Mouse (Mus musculus) heart, embryonic 15.5 days (tissue): Measurements from ENCODE around the gene Cntn3. TPM values are rescaled to one million over a fixed set of nuclear protein-coding genes. Genes with fewer than 3 reads are reported as not detected.

Experiments used
- ATAC-seq: fragments of 200-750 bp; cut with Nextera tagmentation; replicated peaks from 2 replicates; pipeline ENCODE4 v1.8.0; 2017; ENCODE audit warnings: low read depth, moderate TSS enrichment; ENCODE audit not compliant: insufficient number of reproducible peaks, insufficient read depth, low FRiP score
- H3K27ac ChIP-seq: fragments of 300-500 bp; sonication (generic); 2 replicates; pipeline ENCODE4 v1.5.1; 2015; ENCODE audit warnings: mild to moderate bottlenecking, inconsistent platforms
- H3K27me3 ChIP-seq: fragments of 300-500 bp; sonication (generic); 2 replicates; pipeline ENCODE4 v1.6.1; 2015; ENCODE audit warnings: inconsistent platforms
- H3K36me3 ChIP-seq: fragments of 300-500 bp; sonication (generic); 2 replicates; pipeline ENCODE4 v1.6.1; 2015; ENCODE audit warnings: mild to moderate bottlenecking, inconsistent platforms
- H3K4me1 ChIP-seq: fragments of 300-500 bp; sonication (generic); replicated peaks from 2 replicates; pipeline ENCODE4 v1.6.1; 2015; ENCODE audit warnings: inconsistent platforms
- H3K4me2 ChIP-seq: fragments of 300-500 bp; sonication (generic); 2 replicates; pipeline ENCODE4 v1.6.1; 2015; ENCODE audit warnings: inconsistent platforms, mild to moderate bottlenecking, moderate library complexity
- H3K4me3 ChIP-seq: fragments of 300-500 bp; sonication (generic); 2 replicates; pipeline ENCODE4 v1.5.1; 2015; ENCODE audit warnings: mild to moderate bottlenecking, inconsistent platforms
- H3K9ac ChIP-seq: fragments of 300-500 bp; sonication (generic); 2 replicates; pipeline ENCODE4 v1.6.1; 2015; ENCODE audit warnings: mild to moderate bottlenecking, inconsistent platforms
- H3K9me3 ChIP-seq: fragments of 300-500 bp; sonication (generic); replicated peaks from 2 replicates; pipeline ENCODE4 v1.6.1; 2016; ENCODE audit warnings: inconsistent platforms
- WGBS: fragments of 180-500 bp; shearing (Covaris S2); methylation state at CpG from one replicate; pipeline ENCODE4 v1.1.7; 2015; ENCODE audit warnings: mixed read lengths; 5-methylcytosine and 5-hydroxymethylcytosine counted together
- polyA plus RNA-seq: library from polyadenylated mRNA; unstranded; fragments of >200 nt; fragmentation: Nextera tagmentation; extraction: Ambion mirVana; gene quantifications from 2 replicates; pipeline ENCODE4 v1.2.1, GENCODE M21; 2015

Cntn3 gene
- polyA plus RNA-seq, 1 experiment from 2014 or later = 0.37 TPM

- H3K27ac ChIP-seq = no peak overlapping the region
- ATAC-seq = no peak
- no peaks in the 10 kb centered on the region for H3K36me3 ChIP-seq
- H3K4me3 ChIP-seq = no peak overlapping the region
- H3K4me2 ChIP-seq = no peak overlapping the region
- no peaks in the 10 kb centered on the region for H3K9me3 ChIP-seq
- H3K27me3 ChIP-seq = no peaks in the 10 kb centered on the region
- H3K4me1 ChIP-seq = no peaks in the 10 kb centered on the region
- whole genome bisulfite sequencing = 65% methylated on average over 1 of the region's 1 CpGs
- H3K9ac ChIP-seq = no peak overlapping the region
These were observed 341.9 kb downstream of the Cntn3 start for GRCm38 (mm10) chr6:102231015-102231414.

- Histone ChIP-seq H3K4me2 (no peak overlapping the region), H3K27me3 (no peaks in the 10 kb centered on the region), H3K4me1 (no peaks in the 10 kb centered on the region), H3K36me3 (no peaks in the 10 kb centered on the region), H3K4me3 (no peak overlapping the region), H3K9me3 (no peaks in the 10 kb centered on the region), H3K9ac (no peak overlapping the region), H3K27ac (no peak overlapping the region)
- 70% methylated on average over 1 of the region's 1 CpGs for WGBS
- no peak for ATAC-seq
These were observed 386.6 kb downstream of the Cntn3 start for GRCm38 (mm10) chr6:102186316-102186715.

- Histone ChIP-seq H3K4me3 (no peak overlapping the region), H3K9me3 (0 out of 2 replicates have a peak, but pooled peaks cover 3% of the 10 kb centered on the region), H3K4me1 (no peaks in the 10 kb centered on the region), H3K36me3 (no peaks in the 10 kb centered on the region), H3K9ac (no peak overlapping the region), H3K4me2 (no peak overlapping the region), H3K27ac (no peak overlapping the region), H3K27me3 (no peaks in the 10 kb centered on the region)
- 43% methylated on average over 6 of the region's 6 CpGs for WGBS
- no peak for ATAC-seq
These were observed 402.0 kb downstream of the Cntn3 start for GRCm38 (mm10) chr6:102170913-102171312.

DNA sequence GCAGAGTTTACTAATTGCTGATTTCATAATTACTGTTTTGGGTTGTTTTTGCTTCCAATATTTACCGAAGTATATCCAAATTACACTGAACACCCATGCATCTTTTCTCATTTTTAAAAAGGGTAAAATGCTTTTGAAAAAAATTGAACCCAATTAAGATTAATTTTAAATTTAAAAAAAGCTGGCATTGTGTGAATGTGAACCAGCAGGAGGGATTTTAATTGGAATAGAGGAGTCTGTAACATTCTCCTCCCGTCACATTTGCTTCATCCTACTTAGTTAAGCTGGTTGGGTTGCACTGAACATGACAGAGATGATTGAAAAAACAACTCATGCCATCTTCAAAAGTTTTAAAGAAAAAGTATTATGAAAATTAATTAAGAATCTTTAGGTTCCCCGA lies 411.7 kb downstream of the Cntn3 start:
- H3K9ac ChIP-seq = no peak overlapping the region
- H3K9me3 ChIP-seq = no peaks in the 10 kb centered on the region
- H3K27ac ChIP-seq = no peak overlapping the region
- no peaks in the 10 kb centered on the region for H3K36me3 ChIP-seq
- H3K4me1 ChIP-seq = no peaks in the 10 kb centered on the region
- no peak overlapping the region for H3K4me2 ChIP-seq
- WGBS = 87% methylated on average over 3 of the region's 3 CpGs
- H3K4me3 ChIP-seq = no peak overlapping the region
- H3K27me3 ChIP-seq = no peaks in the 10 kb centered on the region
- ATAC-seq = no peak

GRCm38 (mm10) chr6:102121676-102122075 lies 451.2 kb downstream of the Cntn3 start:
- ATAC-seq = no peak
- Histone ChIP-seq H3K27ac (no peak overlapping the region), H3K4me1 (peaks cover 5% of the 10 kb centered on the region), H3K9ac (no peak overlapping the region), H3K9me3 (no peaks in the 10 kb centered on the region), H3K27me3 (no peaks in the 10 kb centered on the region), H3K4me3 (no peak overlapping the region), H3K36me3 (no peaks in the 10 kb centered on the region), H3K4me2 (no peak overlapping the region)
- WGBS = 82% methylated on average over 4 of the region's 4 CpGs

DNA sequence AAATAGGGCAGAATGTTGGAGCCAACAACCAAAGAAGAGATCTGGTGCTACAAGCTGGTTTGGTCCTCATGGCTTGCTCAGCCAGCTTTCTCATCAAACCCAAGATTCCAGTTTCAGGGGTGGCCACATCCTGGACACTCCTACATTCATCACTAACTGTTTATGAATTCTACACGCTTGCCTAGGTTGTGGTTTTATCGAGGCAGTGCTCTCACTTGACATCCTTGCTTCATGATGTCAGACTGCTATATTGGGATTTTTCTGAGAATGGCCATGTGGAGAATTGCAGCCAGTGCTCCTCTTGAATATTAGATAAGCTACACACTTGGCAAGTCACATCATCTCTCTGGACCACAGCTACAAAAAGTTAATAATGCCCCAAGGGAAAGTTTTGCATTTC lies 452.9 kb downstream of the Cntn3 start:
- ATAC-seq = peak; percentile 89
- H3K4me1 ChIP-seq = peaks cover 5% of the 10 kb centered on the region
- WGBS = 17% methylated on average over 2 of the region's 2 CpGs
- peak overlapping the region; percentile 85 for H3K27ac ChIP-seq
- H3K4me2 ChIP-seq = no peak overlapping the region
- no peaks in the 10 kb centered on the region for H3K27me3 ChIP-seq
- no peaks in the 10 kb centered on the region for H3K9me3 ChIP-seq
- H3K4me3 ChIP-seq = no peak overlapping the region
- no peak overlapping the region for H3K9ac ChIP-seq
- H3K36me3 ChIP-seq = no peaks in the 10 kb centered on the region

DNA sequence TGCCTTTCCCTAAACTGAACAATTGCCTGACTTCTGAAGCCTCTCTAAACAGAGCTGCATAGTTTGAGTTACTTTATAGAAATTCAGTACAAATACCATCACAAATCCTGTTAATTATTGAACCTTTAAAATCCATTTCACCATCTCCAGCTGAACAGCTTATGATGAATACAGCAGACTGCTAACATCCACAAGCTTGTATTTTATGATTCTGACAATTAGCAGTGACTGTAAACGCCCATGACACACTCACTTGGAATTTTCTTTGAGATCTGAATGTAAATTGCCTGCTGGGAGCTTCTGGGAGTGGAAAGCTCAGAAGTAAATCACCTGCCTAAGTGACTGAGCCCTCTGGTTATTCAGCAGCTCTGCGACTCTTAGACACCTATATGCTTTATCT lies 459.3 kb downstream of the Cntn3 start:
- no peak overlapping the region for H3K27ac ChIP-seq

More for the DNA sequence above, 459.3 kb downstream of the Cntn3 start:
- H3K36me3 ChIP-seq = no peaks in the 10 kb centered on the region
- no peaks in the 10 kb centered on the region for H3K9me3 ChIP-seq
- H3K9ac ChIP-seq = no peak overlapping the region
- H3K27me3 ChIP-seq = no peaks in the 10 kb centered on the region
- ATAC-seq = no peak
- WGBS = 66% methylated on average over 2 of the region's 2 CpGs
- H3K4me3 ChIP-seq = no peak overlapping the region
- H3K4me1 ChIP-seq = no peaks in the 10 kb centered on the region
- H3K4me2 ChIP-seq = no peak overlapping the region
